Mouse (Mus musculus) cortical plate, adult 2 months (tissue): ENCODE data around the gene Setd5.

Source experiments
- CTCF ChIP-seq: fragments of 200-500 bp; IDR thresholded peaks from 2 replicates; pipeline ENCODE4 v1.5.1; 2011; ENCODE audit warnings: mild to moderate bottlenecking, control low read depth, low read length; ENCODE audit not compliant: insufficient read depth; ENCODE audit errors: extremely low read depth
- POLR2A ChIP-seq: fragments of 200-500 bp; IDR thresholded peaks from 2 replicates; pipeline ENCODE4 v1.6.1; 2011; ENCODE audit warnings: mild to moderate bottlenecking, low read length, control low read depth; ENCODE audit not compliant: insufficient read depth; ENCODE audit errors: extremely low read depth

DNA sequence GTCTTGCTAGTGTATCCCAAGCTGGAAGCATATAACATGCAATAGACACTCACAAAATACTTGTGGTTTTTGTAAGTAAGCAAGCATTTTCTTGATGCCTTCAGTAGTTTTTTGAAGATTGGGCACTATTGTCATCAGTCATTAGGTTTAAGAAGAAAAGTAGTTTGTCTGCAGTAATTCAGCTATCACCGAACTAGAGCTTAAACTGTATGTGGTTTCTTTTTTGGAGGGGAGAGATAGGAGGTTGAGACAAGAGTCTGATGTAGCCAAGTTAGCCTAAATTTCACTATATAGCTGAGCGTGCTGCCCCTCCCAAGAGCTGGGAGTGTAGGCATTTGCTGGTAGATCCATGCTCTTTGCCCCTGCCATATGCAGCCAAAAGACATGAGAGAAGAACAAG, 28.8 kb upstream of the Setd5 start:
- no peak for TF ChIP-seq CTCF
- no peak for TF ChIP-seq POLR2A
